In the genomic region with DNA sequence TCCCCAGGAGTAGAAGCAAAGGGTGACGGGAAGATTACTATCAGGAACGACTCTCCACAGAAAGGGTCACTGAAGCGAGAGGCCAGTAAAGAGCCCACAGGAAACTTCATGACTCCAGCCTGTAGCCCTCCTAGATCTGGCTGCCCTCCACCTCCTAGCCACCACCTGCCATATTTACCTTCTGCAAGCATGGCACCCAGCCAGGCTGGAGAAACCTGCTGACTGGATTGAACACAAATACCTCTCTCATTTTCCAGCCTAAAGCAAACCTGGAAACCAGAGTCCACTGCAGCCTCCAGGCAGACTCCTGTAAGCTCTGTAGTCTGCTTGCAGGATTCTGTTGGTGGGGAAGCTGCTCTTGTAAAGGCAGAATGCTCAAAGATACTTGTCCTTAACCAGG, we compare ENCODE assay signal across 9 mouse cellular contexts.
DNase-seq lines count a peak whose midpoint lies in the region; ATAC-seq and TF ChIP-seq lines count a peak whose summit lies in the region.
"Had no signal": no experiment of that assay in that cellular context is flagged by ENCODE, and none has a peak within 500 bp of the region (broad histone marks: within the 10 kb centered on the region; RNA-seq: fewer than 3 reads in every experiment).

No protein-coding gene starts in this region.

- peak; percentile 10 for DNase-seq in liver
- no peak for DNase-seq in liver, embryonic 11.5 days (ENCODE audit: low spot score)
- peak; percentile 90 for DNase-seq in cerebellum, adult 18-20 months
- peak in 2 of 3 experiments; percentile 2 to 12 for DNase-seq in liver, embryonic 14.5 days (ENCODE audit: low read depth in 3 of 3, low spot score in 3 of 3)
- DNase-seq in right cerebral cortex, postnatal 36 days (ENCODE audit: low spot score in 2 of 2), result no peak
- no peak for DNase-seq in testis, postnatal 10 days (ENCODE audit: low spot score)
- no peak for DNase-seq in left cerebral cortex, adult 9 months (ENCODE audit: low spot score in 2 of 2)

- WGBS in liver, embryonic 11.5 days, result 64% methylated on average over 3 of the region's 3 CpGs
- 49% methylated on average over 3 of the region's 3 CpGs for WGBS in kidney, embryonic 15.5 days
- 44% methylated on average over 3 of the region's 3 CpGs for WGBS in liver, embryonic 14.5 days (ENCODE audit: insufficient replicate concordance)

- H3K27me3 ChIP-seq in liver, embryonic 11.5 days (replicated peaks; ENCODE audit: control insufficient read depth, insufficient read depth, low read length), result no peaks in the 10 kb centered on the region
- H3K27me3 ChIP-seq in kidney, embryonic 15.5 days, result no peaks in the 10 kb centered on the region
- no peaks in the 10 kb centered on the region for H3K27me3 ChIP-seq in liver, embryonic 14.5 days (ENCODE audit: control insufficient read depth, insufficient read depth, low read length)

- H3K36me3 ChIP-seq in liver, embryonic 11.5 days (ENCODE audit: control insufficient read depth, insufficient read depth, low read length), result no peaks in the 10 kb centered on the region
- H3K36me3 ChIP-seq in kidney, embryonic 15.5 days, result no peaks in the 10 kb centered on the region
- no peaks in the 10 kb centered on the region for H3K36me3 ChIP-seq in liver, embryonic 14.5 days (replicated peaks; ENCODE audit: control insufficient read depth, insufficient read depth, low read depth)

- H3K4me2 ChIP-seq in liver, embryonic 11.5 days, result no peak overlapping the region
- no peak overlapping the region for H3K4me2 ChIP-seq in kidney, embryonic 15.5 days
- no peak overlapping the region for H3K4me2 ChIP-seq in liver, embryonic 14.5 days (ENCODE audit: low read depth)

- H3K9ac ChIP-seq in liver, embryonic 11.5 days (ENCODE audit: low read depth, low read length), result no peak overlapping the region
- no peak overlapping the region for H3K9ac ChIP-seq in kidney, embryonic 15.5 days
- no peak overlapping the region for H3K9ac ChIP-seq in liver, embryonic 14.5 days (replicated peaks)

- ATAC-seq in liver, embryonic 11.5 days (replicated peaks; ENCODE audit: low FRiP score), result no peak
- ATAC-seq in kidney, embryonic 15.5 days (replicated peaks; ENCODE audit: low FRiP score), result no peak
- ATAC-seq in liver, embryonic 14.5 days (ENCODE audit: insufficient read depth), result no peak
- ATAC-seq: forebrain, embryonic 16.5 days had no signal

- no peak for TF ChIP-seq CTCF in liver, embryonic 14.5 days (IDR thresholded peaks at IDR 0.05; ENCODE audit: low read depth)

- H3K9me3 ChIP-seq in liver, embryonic 11.5 days (ENCODE audit: control insufficient read depth, low read length), result no peaks in the 10 kb centered on the region
- H3K9me3 ChIP-seq in kidney, embryonic 15.5 days (replicated peaks), result no peaks in the 10 kb centered on the region
- H3K9me3 ChIP-seq in liver, embryonic 14.5 days (ENCODE audit: control insufficient read depth, low read length), result no peaks in the 10 kb centered on the region

- TF ChIP-seq EP300 in liver, embryonic 14.5 days (IDR thresholded peaks at IDR 0.05; ENCODE audit: low read depth), result no peak

- H3K4me1 ChIP-seq in liver, embryonic 11.5 days (replicated peaks; ENCODE audit: control insufficient read depth, insufficient read depth, low read length), result no peaks in the 10 kb centered on the region
- H3K4me1 ChIP-seq in kidney, embryonic 15.5 days, result no peaks in the 10 kb centered on the region
- H3K4me1 ChIP-seq in liver, embryonic 14.5 days (replicated peaks; ENCODE audit: control insufficient read depth in 2 of 2, insufficient read depth in 2 of 2, low read length in 1 of 2), result no peaks in the 10 kb centered on the region

- no peak overlapping the region for H3K27ac ChIP-seq in liver, embryonic 11.5 days (ENCODE audit: low read depth, low read length)
- 0 out of 2 replicates have a peak overlapping the region, but pooled peaks have one; percentile 15 for H3K27ac ChIP-seq in kidney, embryonic 15.5 days
- H3K27ac ChIP-seq in liver, embryonic 14.5 days, result no peak overlapping the region

- no peak overlapping the region for H3K4me3 ChIP-seq in liver, embryonic 11.5 days (ENCODE audit: low read depth, low read length)
- no peak overlapping the region for H3K4me3 ChIP-seq in kidney, embryonic 15.5 days (replicated peaks)
- H3K4me3 ChIP-seq in liver, embryonic 14.5 days (ENCODE audit: insufficient read depth in 1 of 2, low read depth in 2 of 2, low read length in 2 of 2), result no peak overlapping the region

Comparison
In these comparisons a context has a peak if more than half of its experiments do, and no peak if none do; other contexts are left out.
1. DNase-seq: peak in liver (single experiment), cerebellum, adult 18-20 months (2 of 2) and liver, embryonic 14.5 days (2 of 3); none in liver, embryonic 11.5 days (single experiment), right cerebral cortex, postnatal 36 days (0 of 2), testis, postnatal 10 days (single experiment) and left cerebral cortex, adult 9 months (0 of 2).